Mouse (Mus musculus) kidney, postnatal 0 days (tissue): ENCODE measurements around the gene Galk1. TPM values are rescaled to one million over a fixed set of nuclear protein-coding genes. Genes with fewer than 3 reads are reported as not detected.

ENCODE experiments used
- ATAC-seq: fragments of 200-750 bp; cut with Nextera tagmentation; replicated peaks from 2 replicates; pipeline ENCODE4 v1.8.0; 2017; ENCODE audit warnings: low read depth, moderate number of reproducible peaks, moderate TSS enrichment, moderate library complexity; ENCODE audit not compliant: low FRiP score
- DNase-seq: peaks from one replicate; pipeline ENCODE4 v3.0.0-alpha.2; 2016; ENCODE audit warnings: low spot score
- H3K27ac ChIP-seq: fragments of 300-500 bp; sonication (generic); 2 replicates; pipeline ENCODE4 v1.5.1; 2014; ENCODE audit warnings: mild to moderate bottlenecking
- H3K27me3 ChIP-seq: fragments of 300-500 bp; sonication (generic); 2 replicates; pipeline ENCODE4 v1.6.1; 2014; ENCODE audit warnings: low read length, mixed read lengths; ENCODE audit not compliant: insufficient read depth
- H3K36me3 ChIP-seq: fragments of 300-500 bp; sonication (generic); 2 replicates; pipeline ENCODE4 v1.6.1; 2014; ENCODE audit warnings: low read length, mixed read lengths; ENCODE audit not compliant: insufficient read depth
- H3K4me1 ChIP-seq: fragments of 300-500 bp; sonication (generic); replicated peaks from 2 replicates; pipeline ENCODE4 v1.6.1; 2014; ENCODE audit warnings: antibody characterized with exemption, low read length, mixed read lengths; ENCODE audit not compliant: insufficient read depth
- H3K4me2 ChIP-seq: fragments of 300-500 bp; sonication (generic); 2 replicates; pipeline ENCODE4 v1.6.1; 2014; ENCODE audit warnings: mild to moderate bottlenecking, low read length, moderate library complexity, mixed read lengths
- H3K4me3 ChIP-seq: fragments of 300-500 bp; sonication (generic); replicated peaks from 2 replicates; pipeline ENCODE4 v1.5.1; 2014; ENCODE audit warnings: low read depth, low read length
- H3K9ac ChIP-seq: fragments of 300-500 bp; sonication (generic); 2 replicates; pipeline ENCODE4 v1.6.1; 2014; ENCODE audit warnings: low read depth, low read length
- H3K9me3 ChIP-seq: fragments of 300-500 bp; sonication (generic); replicated peaks from 2 replicates; pipeline ENCODE4 v1.6.1; 2016; ENCODE audit warnings: low read length, inconsistent platforms, mixed read lengths
- CTCF ChIP-seq: IDR thresholded peaks from 2 replicates; pipeline ENCODE4 v1.5.1; 2016; ENCODE audit warnings: antibody characterized with exemption, low read depth, mild to moderate bottlenecking, moderate library complexity
- WGBS: fragments of 180-500 bp; shearing (Covaris S2); extraction: QIAGEN DNeasy Blood & Tissue Kit; methylation state at CpG from one replicate; pipeline ENCODE4 v1.1.7; 2014; 5-methylcytosine and 5-hydroxymethylcytosine counted together
- polyA plus RNA-seq: library from polyadenylated mRNA; unstranded; fragments of >200 nt; fragmentation: Nextera tagmentation; extraction: Ambion mirVana; gene quantifications from 2 replicates; pipeline ENCODE4 v1.2.1, GENCODE M21; 2015

Gene Galk1
- polyA plus RNA-seq = 149 and 156 TPM in 2 replicates

- no peak for TF ChIP-seq CTCF
Measured at GRCm38 (mm10) chr11:116012262-116012947, at the start of gene Galk1. TSS of gene Galk1 (minus strand) at chr11:116012719.

GRCm38 (mm10) chr11:116061641-116062415 is 49.3 kb upstream of the Galk1 start:
- Histone ChIP-seq H3K4me3 (no peak overlapping the region), H3K4me1 (no peaks in the 10 kb centered on the region), H3K9me3 (no peaks in the 10 kb centered on the region), H3K9ac (no peak overlapping the region), H3K36me3 (peaks cover 42% of the 10 kb centered on the region), H3K27me3 (no peaks in the 10 kb centered on the region), H3K4me2 (no peak overlapping the region), H3K27ac (no peak overlapping the region)
- WGBS = 82% methylated on average over 13 of the region's 13 CpGs
- DNase-seq (no peak), ATAC-seq (no peak)
- no peak for TF ChIP-seq CTCF

More at GRCm38 (mm10) chr11:116012262-116012947, at the start of gene Galk1:
- Histone ChIP-seq H3K4me2 (peak within 1 kb of the TSS; percentile 95), H3K4me1 (peaks cover 4% of the 10 kb centered on the region), H3K27me3 (no peaks in the 10 kb centered on the region), H3K36me3 (0 out of 2 replicates have a peak, but pooled peaks cover 13% of the 10 kb centered on the region), H3K4me3 (peak within 1 kb of the TSS; percentile 70), H3K27ac (peak within 1 kb of the TSS; percentile 94), H3K9ac (peak within 1 kb of the TSS; percentile 83), H3K9me3 (no peaks in the 10 kb centered on the region)
- peak; percentile 85 for ATAC-seq
- DNase-seq = peak; percentile 94
- under 1% methylated on average over 55 of the region's 55 CpGs for WGBS

- ATAC-seq (no peak), DNase-seq (no peak)
- no peak overlapping the region for H3K4me3 ChIP-seq
- H3K9ac ChIP-seq = no peak overlapping the region
- H3K4me1 ChIP-seq = no peaks in the 10 kb centered on the region
- peaks cover 53% of the 10 kb centered on the region for H3K36me3 ChIP-seq
- no peaks in the 10 kb centered on the region for H3K27me3 ChIP-seq
- no peak for TF ChIP-seq CTCF
- no peak overlapping the region for H3K4me2 ChIP-seq
- H3K27ac ChIP-seq = no peak overlapping the region
- 77% methylated on average over 9 of the region's 9 CpGs for WGBS
- H3K9me3 ChIP-seq = no peaks in the 10 kb centered on the region
Measured at GRCm38 (mm10) chr11:116060596-116060995, 48.1 kb upstream of the Galk1 start.

GRCm38 (mm10) chr11:116059691-116060025 is 47.1 kb upstream of the Galk1 start:
- 91% methylated on average over 11 of the region's 11 CpGs for WGBS
- TF ChIP-seq CTCF = no peak
- no peak overlapping the region for H3K4me3 ChIP-seq

GRCm38 (mm10) chr11:116058868-116059690 is 46.6 kb upstream of the Galk1 start:
- DNase-seq = no peak
- peaks cover 68% of the 10 kb centered on the region for H3K36me3 ChIP-seq
- H3K27me3 ChIP-seq = no peaks in the 10 kb centered on the region
- H3K4me2 ChIP-seq = no peak overlapping the region
- H3K9me3 ChIP-seq = no peaks in the 10 kb centered on the region
- no peak overlapping the region for H3K9ac ChIP-seq
- no peak for TF ChIP-seq CTCF
- no peak; the same call in 1 of the 2 replicates for ATAC-seq
- 91% methylated on average over 17 of the region's 17 CpGs for WGBS
- H3K4me3 ChIP-seq = no peak overlapping the region
- no peaks in the 10 kb centered on the region for H3K4me1 ChIP-seq
- no peak overlapping the region for H3K27ac ChIP-seq

More at GRCm38 (mm10) chr11:116059691-116060025, 47.1 kb upstream of the Galk1 start:
- H3K4me1 ChIP-seq = no peaks in the 10 kb centered on the region
- no peaks in the 10 kb centered on the region for H3K27me3 ChIP-seq
- H3K9me3 ChIP-seq = no peaks in the 10 kb centered on the region
- H3K4me2 ChIP-seq = no peak overlapping the region
- DNase-seq (no peak), ATAC-seq (no peak)
- peaks cover 62% of the 10 kb centered on the region for H3K36me3 ChIP-seq
- H3K27ac ChIP-seq = no peak overlapping the region
- H3K9ac ChIP-seq = no peak overlapping the region

GRCm38 (mm10) chr11:116058022-116058614 is 45.6 kb upstream of the Galk1 start:
- Histone ChIP-seq H3K36me3 (peaks cover 78% of the 10 kb centered on the region), H3K9me3 (no peaks in the 10 kb centered on the region), H3K4me3 (no peak overlapping the region), H3K4me1 (no peaks in the 10 kb centered on the region), H3K4me2 (no peak overlapping the region), H3K27ac (no peak overlapping the region), H3K27me3 (no peaks in the 10 kb centered on the region), H3K9ac (no peak overlapping the region)
- 69% methylated on average over 12 of the region's 12 CpGs for WGBS
- no peak for TF ChIP-seq CTCF
- no peak for DNase-seq
- no peak for ATAC-seq
